Mouse (Mus musculus) bone marrow, adult 2 months (tissue): ENCODE measurements around the gene Cytip. TPM values are rescaled to one million over a fixed set of nuclear protein-coding genes. Genes with fewer than 3 reads are reported as not detected.

Source experiments
- H3K27ac ChIP-seq: fragments of 200-500 bp; 2 replicates; pipeline ENCODE4 v1.5.1; 2012; ENCODE audit warnings: low read depth, mild to moderate bottlenecking, control low read depth, inconsistent platforms, low read length; ENCODE audit not compliant: control insufficient read depth, poor library complexity, insufficient read depth
- H3K4me1 ChIP-seq: fragments of 200-500 bp; 2 replicates; pipeline ENCODE4 v1.6.1; 2011; ENCODE audit warnings: low read length; ENCODE audit not compliant: control insufficient read depth, insufficient read depth
- H3K4me3 ChIP-seq: fragments of 200-500 bp; replicated peaks from 2 replicates; pipeline ENCODE3; 2011; ENCODE audit warnings: mild to moderate bottlenecking, low read depth, low read length, control low read depth; ENCODE audit not compliant: control insufficient read depth
- CTCF ChIP-seq: fragments of 200-500 bp; IDR thresholded peaks from 2 replicates; pipeline ENCODE4 v1.5.1; 2011; ENCODE audit warnings: low read length, control low read depth; ENCODE audit not compliant: control insufficient read depth, insufficient read depth
- POLR2A ChIP-seq: fragments of 200-500 bp; IDR thresholded peaks from 2 replicates; pipeline ENCODE4 v1.6.1; 2011; ENCODE audit warnings: low read depth, mild to moderate bottlenecking, control low read depth, low read length, borderline replicate concordance; ENCODE audit not compliant: control insufficient read depth
- WGBS: fragments of 180-500 bp; shearing (Covaris S2); methylation state at CpG from one replicate; pipeline ENCODE4 v1.1.7; 2018; 5-methylcytosine and 5-hydroxymethylcytosine counted together
- polyA plus RNA-seq: library from polyadenylated mRNA; stranded (reverse); fragments of >200 nt; gene quantifications from 2 replicates; pipeline ENCODE4 v1.2.4, GENCODE M21; 2011; ENCODE audit warnings: low replicate concordance; ENCODE audit not compliant: missing spikeins, insufficient read depth, insufficient read length

Gene Cytip
- polyA plus RNA-seq, 1 experiment: 17.4 TPM

DNA sequence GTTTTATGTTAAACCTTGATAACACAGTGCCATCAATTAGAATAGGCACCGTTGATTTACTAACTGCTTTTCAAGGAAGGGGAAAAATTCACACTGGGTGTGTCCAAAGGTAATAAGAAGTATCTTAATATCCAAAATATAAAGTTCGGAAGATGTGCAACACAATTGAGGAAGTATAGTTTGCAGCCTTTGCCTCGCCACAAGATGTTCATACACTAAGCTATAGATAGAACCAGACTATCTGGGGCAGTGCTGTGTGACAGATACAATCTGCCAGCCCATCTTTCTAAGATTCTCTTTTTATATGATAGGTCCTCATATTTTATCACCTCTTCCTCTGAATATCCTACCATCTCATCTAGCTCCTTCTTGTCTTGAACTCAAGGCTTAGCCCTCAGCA is 22.4 kb downstream of the Cytip start:
- H3K27ac ChIP-seq: no peak overlapping the region
- H3K4me1 ChIP-seq: no peaks in the 10 kb centered on the region; the same call in 1 of the 2 replicates
- 42% methylated on average over 3 of the region's 3 CpGs for WGBS
- H3K4me3 ChIP-seq: no peak overlapping the region
- TF ChIP-seq CTCF (no peak), POLR2A (no peak)

DNA sequence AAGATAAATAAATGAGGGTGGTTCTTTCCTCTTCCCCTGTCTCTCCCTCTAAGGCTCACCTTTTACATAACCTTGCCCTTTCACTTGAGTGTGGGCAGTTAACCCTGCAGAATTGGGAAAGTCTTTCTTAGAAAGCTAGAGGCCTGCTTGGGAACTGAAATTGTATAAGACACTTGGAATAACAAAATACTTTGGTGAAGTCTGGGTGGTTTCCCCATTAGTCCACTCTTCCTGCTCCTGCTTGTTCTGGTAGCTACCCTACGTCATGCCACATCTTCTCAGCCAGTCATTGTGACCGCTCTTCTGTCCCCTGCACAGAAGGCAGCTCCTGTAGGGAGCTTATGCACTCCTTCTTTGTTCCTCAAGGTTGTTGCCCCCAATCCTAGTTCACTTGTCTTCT is 26.2 kb downstream of the Cytip start:
- Histone ChIP-seq H3K4me3 (no peak overlapping the region), H3K27ac (no peak overlapping the region), H3K4me1 (no peaks in the 10 kb centered on the region; the same call in 1 of the 2 replicates)
- 68% methylated on average over 2 of the region's 2 CpGs for WGBS
- TF ChIP-seq CTCF: no peak
- no peak for TF ChIP-seq POLR2A

DNA sequence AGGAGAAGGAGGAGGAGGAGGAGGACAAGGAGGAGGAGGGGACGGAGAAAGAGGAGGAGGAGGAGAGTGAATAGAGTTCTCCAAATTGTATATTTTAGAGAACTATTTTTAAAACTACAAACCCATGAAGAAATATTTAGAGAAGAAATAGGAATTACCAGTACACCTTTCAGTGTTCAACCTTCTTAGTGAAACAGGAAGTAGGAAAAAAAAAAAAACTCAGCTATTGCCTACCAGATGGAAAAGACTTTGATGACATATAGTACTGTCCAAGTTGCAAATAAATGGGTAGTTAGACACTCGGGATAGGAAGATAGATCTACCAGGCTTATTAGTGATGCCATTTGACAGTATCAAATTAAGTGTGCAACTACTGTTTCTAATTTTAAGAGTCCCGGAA is 27.7 kb downstream of the Cytip start:
- no peak overlapping the region for H3K4me3 ChIP-seq
- no peak overlapping the region for H3K27ac ChIP-seq
- peaks cover 2% of the 10 kb centered on the region; the same call in 1 of the 2 replicates for H3K4me1 ChIP-seq
- no peak for TF ChIP-seq POLR2A
- no peak for TF ChIP-seq CTCF
- 45% methylated on average over 3 of the region's 3 CpGs for WGBS

DNA sequence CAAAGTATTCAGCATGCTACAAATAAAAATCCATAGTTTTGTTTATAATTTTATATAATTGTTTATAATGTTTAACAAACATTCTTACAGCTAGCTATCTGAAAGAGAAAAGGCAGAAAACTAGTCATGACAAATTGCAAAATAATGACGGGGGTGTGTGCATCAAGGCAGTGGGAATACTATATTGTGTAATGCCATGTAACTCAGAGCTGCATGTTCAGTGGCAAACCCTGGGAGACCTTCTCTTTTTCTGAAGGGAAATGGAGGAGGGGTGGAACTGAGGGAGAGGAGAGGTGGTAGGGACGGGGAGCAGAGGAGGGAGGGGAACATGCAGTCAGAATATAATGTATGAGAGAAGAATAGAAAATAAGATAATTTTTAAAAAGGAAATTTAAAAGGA is 28.6 kb downstream of the Cytip start:
- H3K4me3 ChIP-seq: no peak overlapping the region
- H3K4me1 ChIP-seq: peaks cover 2% of the 10 kb centered on the region; the same call in 1 of the 2 replicates
- TF ChIP-seq CTCF: no peak
- no peak for TF ChIP-seq POLR2A
- WGBS: 24% methylated on average over 2 of the region's 2 CpGs
- H3K27ac ChIP-seq: no peak overlapping the region

DNA sequence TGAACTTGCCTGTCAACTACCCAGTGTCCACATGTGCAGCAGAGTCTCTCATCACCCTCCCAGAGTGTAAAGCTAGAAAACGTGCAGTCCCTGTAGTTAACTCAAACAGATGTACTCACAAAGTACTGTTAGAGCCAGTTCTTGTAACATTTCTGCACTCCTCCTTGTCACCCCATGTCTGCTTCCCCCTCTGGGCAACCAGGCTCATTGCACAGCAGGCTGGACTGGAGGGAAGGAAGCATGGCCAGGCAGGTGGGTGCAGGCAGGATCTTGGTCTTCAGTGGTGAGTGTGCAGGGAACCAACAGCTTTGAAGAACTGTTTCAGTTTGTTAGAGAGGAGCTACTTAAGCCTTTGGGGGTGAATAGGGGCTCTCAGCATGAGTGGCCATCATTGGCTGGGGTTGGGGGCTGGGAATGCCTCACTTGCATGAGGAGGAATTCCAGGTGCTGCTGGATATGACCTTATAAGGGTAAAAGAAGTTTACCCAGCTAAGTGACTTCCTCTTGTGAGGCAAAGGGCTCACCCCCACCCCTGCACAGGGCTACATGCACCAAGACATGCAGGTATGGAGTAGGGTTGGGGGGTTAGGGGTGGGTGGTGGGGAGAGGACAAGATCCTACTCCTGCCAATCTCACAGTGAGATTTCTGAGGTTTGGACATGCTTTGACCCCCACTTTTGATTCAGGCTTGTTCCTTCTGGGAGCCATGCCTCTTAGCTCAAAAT is 31.7 kb downstream of the Cytip start:
- 5% methylated on average over 1 of the region's 1 CpGs for WGBS
- H3K27ac ChIP-seq: no peak overlapping the region
- TF ChIP-seq CTCF (peak; percentile 34; the same call in 1 of the 2 replicates), POLR2A (no peak)

DNA sequence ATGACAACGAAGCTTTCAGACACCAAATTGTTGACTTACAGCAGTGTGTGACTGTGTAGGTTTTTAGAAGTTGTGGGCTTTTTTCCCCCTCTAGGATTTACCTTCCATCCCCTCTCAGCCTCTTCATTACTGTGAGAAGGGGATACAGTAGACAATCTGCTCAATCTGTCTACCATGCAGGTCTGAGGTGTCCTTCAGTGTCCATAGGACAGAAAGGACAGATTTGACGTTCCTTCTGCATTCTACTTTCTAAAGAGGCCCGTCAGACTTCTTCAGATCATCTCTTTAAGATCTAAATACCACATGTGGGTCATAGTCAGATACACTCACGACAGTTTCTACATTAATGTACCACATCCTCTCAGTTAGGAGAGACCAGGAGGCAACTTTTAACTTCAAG is 33.5 kb downstream of the Cytip start:
- H3K27ac ChIP-seq: no peak overlapping the region
- 49% methylated on average over 4 of the region's 4 CpGs for WGBS
- TF ChIP-seq CTCF (no peak), POLR2A (no peak)
- no peak overlapping the region for H3K4me3 ChIP-seq
- H3K4me1 ChIP-seq: peaks cover 2% of the 10 kb centered on the region; the same call in 1 of the 2 replicates

More for the DNA sequence above, 31.7 kb downstream of the Cytip start:
- peaks cover 2% of the 10 kb centered on the region; the same call in 1 of the 2 replicates for H3K4me1 ChIP-seq
- H3K4me3 ChIP-seq: no peak overlapping the region

DNA sequence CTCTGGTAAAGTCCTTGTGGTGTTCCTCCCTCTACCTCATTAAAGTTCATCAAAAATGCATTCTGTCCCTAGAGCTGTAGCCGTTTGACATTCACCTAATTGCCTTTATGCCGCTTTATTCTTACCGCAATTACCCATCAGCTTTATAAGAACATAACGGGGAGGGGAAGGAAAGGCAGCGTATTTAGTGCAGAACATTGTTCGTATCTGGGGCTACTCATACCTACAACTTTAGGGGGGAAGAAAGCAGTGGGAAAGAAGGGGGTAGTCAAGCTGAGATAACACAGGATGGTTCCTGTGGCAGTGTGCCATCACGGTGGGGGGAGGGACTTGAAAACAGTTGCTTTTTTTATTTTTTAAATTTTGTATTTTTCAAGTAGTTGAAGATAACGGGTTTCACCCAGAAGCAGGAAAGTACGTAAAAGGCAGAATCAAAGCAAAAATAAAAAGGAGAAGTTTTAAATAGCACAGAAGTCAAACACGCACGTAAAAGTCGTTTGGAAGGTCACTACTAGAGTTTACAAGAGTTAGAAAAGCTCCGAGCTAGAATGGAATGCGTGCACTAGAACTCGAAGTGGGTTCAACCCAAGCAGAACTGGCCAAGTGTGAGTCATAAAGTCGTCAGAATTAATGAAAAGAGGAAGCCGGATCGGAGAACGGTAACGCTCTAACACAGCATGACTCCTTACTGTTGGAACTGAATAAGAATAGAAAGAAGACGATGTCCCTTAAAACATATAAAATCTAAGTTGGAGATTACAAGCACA is 34.6 kb downstream of the Cytip start:
- peaks cover 2% of the 10 kb centered on the region; the same call in 1 of the 2 replicates for H3K4me1 ChIP-seq
- WGBS: 3% methylated on average over 21 of the region's 21 CpGs
- TF ChIP-seq CTCF (no peak), POLR2A (no peak)
- H3K4me3 ChIP-seq: peak overlapping the region; percentile 65
- peak overlapping the region; percentile 75; the same call in 1 of the 2 replicates for H3K27ac ChIP-seq

DNA sequence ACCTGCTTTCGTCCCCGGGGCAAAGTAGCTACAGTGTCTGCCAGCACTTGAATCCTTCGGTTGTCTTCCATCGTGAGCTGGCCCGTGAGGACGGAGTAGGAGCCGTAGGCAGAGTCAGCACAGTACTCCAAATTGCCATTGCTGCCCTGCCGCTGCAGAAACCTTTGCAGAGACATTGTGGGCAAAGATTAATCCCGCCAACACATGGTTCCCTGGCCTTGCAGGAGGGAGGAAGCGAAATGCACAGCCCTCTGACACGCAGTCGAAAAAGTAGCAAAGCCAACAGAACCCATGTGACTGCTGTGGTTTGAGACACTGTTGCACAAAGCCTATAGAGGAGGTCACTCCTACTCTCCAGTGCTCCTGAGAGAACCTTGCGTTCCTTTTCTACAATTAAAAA is 35.5 kb downstream of the Cytip start:
- Histone ChIP-seq H3K4me3 (peak overlapping the region; percentile 76), H3K27ac (peak overlapping the region; percentile 83), H3K4me1 (peaks cover 5% of the 10 kb centered on the region)
- TF ChIP-seq CTCF: no peak
- TF ChIP-seq POLR2A: peak; percentile 81
- 3% methylated on average over 13 of the region's 13 CpGs for WGBS
